Mouse (Mus musculus): Measurements from ENCODE around the gene Mup7.
"Not testable (repeated sequence)": the region's sequence is repeated elsewhere in the genome, so short reads cannot be mapped to it uniquely, and the experiment has no call there.

Mup7 gene

GRCm38 (mm10) chr4:60070375-60070774 is at the start of gene Mup7:
Gene Mup7 (minus strand): TSS chr4:60070475.
- not testable (repeated sequence) for DNase-seq (ENCODE audit: low spot score in 2 of 2)

DNA sequence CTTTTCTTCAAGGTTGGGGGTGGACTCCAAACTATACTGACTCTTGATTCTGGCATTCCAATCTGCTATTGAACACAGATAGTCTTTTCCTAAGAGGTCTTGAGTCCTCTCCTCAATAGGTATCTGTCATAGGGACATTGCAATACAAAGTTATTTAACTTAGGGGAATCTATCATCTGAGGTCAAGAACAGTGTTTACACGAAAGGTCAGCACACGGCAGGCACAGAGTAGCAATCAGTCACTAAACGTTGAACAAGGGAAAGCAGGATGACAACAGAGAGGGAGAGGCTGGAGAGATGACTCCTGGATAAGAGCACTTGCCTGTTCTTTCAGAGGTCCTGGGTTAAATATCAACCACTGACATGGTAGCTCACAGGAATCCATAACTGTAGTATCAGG is 9.6 kb upstream of the Mup7 start:
- not testable (repeated sequence) for DNase-seq (ENCODE audit: low spot score in 2 of 2)

GRCm38 (mm10) chr4:60029334-60030111 is 40.8 kb downstream of the Mup7 start:
- DNase-seq (ENCODE audit: low spot score in 2 of 2) = not testable (repeated sequence)

DNA sequence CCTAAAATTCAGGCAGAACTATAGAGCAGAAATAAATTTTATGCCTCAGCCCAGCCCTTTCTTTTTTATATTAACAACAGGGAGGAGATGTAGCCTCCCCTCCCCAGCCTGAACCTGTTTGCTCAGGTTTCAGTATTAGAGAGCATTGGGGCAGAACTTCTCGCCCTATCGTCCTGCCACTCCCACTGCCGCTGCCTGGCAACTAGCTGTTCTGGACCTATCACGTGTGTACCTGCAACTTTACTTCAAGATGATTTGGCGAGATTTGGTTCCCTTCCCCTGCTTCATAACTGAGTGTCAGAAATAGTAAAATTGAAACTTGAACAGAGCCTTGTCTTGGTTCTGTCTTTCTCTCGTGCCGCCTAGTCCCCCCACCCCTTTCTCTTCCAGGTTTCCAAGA is 50.1 kb downstream of the Mup7 start:
- not testable (repeated sequence) for DNase-seq (ENCODE audit: low spot score in 2 of 2)
